Mouse (Mus musculus) embryonic fibroblast, embryonic 13.5 days (primary cell): ENCODE data around the gene Bmpr1b.
"Not testable (repeated sequence)": the region's sequence is repeated elsewhere in the genome, so short reads cannot be mapped to it uniquely, and the experiment has no call there.

Source experiments
- CTCF ChIP-seq: IDR thresholded peaks from 2 replicates; pipeline ENCODE4 v1.5.1; 2011; ENCODE audit warnings: mild to moderate bottlenecking, control low read depth, low read length, moderate library complexity, borderline replicate concordance; ENCODE audit not compliant: insufficient read depth
- POLR2A ChIP-seq: IDR thresholded peaks from 2 replicates; pipeline ENCODE4 v1.6.1; 2011; ENCODE audit warnings: low read depth, mild to moderate bottlenecking, control low read depth, low read length, moderate library complexity

- TF ChIP-seq CTCF, POLR2A: not testable (repeated sequence)
Measured at GRCm38 (mm10) chr3:142191627-142192026, 22.4 kb upstream of the Bmpr1b start.
